Mouse (Mus musculus): ENCODE measurements around the gene Gna11.

Gene Gna11

GRCm38 (mm10) chr10:81565257-81566228, 20.6 kb upstream of the Gna11 start:
- no peak for DNase-seq (ENCODE audit: low read depth, low spot score)

DNA sequence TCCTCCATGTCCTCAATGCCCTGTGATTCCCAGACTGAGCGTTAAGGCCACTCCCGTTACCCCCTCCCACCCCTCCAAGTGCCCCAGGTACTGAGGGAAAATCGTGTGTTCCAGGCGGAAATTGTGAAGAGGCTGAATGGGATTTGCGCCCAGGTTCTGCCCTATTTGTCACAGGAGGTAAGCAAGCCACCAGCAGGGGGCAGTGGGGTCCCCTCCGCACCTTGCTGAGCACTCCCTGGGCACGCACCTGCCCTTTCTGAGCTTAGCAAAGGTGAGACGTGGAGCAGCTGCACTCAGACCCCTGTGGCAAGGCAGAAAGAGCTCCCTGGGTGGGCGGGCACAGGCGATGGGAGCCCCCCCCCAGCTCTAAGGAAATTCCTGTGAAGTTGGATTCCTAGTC, 19.7 kb upstream of the Gna11 start:
- DNase-seq (ENCODE audit: low read depth, low spot score): peak; percentile 65

DNA sequence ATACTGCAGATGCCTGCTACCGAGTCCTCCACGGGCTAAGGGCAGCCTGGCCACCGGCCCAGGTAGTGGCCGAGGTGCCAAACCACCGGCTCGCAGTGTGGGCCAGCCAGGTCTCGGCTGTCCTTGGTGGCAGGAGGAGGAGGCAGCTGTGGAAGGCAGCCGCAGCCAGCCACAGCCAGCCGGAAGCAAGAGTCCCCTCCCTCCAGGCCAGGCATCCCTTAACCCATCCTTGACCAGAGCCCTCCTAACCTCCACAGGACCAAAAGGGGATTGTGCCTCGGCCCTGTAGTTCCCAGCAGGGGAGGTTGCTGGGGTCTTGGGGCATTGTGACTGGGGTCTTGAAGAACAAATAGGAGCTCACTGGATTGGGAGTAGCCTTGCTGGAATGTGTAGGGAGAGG, 19.2 kb upstream of the Gna11 start:
- DNase-seq (ENCODE audit: low read depth, low spot score): no peak

- DNase-seq (ENCODE audit: low read depth, low spot score): no peak
Measured at GRCm38 (mm10) chr10:81563481-81563880, 18.5 kb upstream of the Gna11 start.

DNA sequence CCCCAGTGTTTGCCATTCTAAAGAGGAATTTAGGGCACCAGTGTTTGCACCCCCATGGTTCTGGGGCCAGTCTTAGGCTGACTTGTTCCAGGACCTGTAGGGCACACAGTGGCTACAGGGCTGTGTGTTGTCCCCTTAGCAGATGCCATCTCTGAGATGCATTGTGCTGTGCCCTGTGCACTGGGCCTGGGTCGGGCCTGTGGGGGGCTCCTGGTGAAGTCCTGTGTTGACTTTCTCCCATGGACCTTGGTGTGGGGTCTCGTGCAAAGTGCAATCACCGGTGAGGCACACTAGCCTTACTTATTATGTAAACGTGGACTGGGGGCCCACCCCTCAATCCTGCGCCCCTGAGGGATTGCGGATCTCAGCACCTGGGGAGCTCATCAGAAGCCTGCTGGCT, 17.4 kb upstream of the Gna11 start:
- no peak for DNase-seq (ENCODE audit: low read depth, low spot score)

DNA sequence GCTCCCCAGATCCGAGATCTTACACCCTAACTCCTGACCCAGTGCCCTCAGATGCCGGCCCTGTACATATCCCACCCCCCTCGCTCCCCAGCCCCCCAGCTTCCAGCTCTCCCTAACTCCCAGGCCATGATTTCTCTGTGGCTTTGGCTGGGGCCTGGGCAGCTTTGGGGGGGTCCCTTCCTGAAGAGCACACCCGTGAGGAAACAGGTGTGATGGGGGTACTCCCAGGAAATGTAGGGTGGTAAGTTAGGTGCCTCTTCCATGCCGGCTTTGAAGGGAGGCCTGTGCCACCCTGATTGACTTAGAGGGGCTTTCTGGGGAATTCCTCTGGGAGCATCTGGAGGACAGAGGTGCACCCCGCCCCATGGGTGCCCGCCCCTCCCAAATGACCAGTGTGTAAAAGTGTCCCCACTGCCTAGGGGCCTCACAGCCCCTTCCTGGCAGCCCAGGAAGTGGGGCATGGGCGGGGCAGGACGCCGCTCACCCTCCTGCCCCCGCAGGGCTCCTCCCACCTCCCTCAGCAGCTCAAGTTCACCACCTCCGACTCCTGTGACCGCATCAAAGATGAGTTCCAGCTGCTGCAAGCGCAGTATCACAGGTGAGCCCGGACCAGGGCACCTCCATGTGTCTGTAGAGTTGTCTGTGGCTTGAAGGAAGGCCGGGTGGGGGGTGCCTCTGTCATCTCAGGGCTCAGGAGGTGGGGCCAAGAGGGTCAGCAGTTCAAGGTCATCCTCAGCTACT, 15.9 kb upstream of the Gna11 start:
- no peak for DNase-seq (ENCODE audit: low read depth, low spot score)

DNA sequence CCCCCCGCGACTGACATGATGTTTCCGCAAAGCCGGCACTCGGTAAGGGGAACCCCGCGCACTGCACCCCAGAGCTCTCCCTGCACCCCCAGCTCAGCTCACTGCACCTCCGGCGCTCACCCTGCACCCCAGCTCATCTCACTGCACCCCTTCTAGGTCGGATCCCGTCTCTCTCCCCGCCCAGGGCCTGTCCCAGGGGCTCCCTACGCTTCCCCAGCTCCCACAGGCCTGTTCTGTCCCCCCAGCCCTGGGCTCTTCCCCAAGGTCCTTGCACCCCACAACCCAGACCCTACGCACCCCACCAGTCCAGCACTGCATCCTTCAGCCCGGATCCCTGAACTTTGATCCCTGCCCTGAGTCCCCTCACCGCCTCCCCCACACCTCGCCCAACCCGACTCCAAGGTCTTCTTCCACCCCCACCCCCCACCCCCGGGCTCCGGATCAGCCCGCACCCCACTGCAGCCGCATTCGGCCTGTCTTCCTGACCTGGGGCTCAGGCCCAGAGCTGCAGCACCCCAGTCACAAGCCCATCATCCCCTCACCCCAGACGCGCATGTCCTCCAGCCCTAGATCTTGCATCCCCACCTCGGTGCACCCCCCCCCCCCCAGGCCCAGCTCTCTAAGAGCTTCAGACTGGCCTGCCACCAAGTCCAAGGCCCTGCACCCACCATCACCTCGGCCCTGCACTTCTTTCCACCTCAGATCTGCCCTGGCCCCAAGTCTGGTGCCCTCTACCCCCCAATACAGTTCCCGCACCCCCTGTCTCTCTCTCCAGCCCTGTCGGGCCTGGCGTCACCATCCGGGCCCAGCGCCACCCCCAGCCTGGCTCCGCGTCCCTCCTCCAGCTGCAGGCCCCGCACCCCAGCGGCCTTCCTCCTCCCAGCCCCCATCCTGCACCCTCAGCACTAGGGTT, 14.9 kb upstream of the Gna11 start:
- no peak for DNase-seq (ENCODE audit: low read depth, low spot score)

DNA sequence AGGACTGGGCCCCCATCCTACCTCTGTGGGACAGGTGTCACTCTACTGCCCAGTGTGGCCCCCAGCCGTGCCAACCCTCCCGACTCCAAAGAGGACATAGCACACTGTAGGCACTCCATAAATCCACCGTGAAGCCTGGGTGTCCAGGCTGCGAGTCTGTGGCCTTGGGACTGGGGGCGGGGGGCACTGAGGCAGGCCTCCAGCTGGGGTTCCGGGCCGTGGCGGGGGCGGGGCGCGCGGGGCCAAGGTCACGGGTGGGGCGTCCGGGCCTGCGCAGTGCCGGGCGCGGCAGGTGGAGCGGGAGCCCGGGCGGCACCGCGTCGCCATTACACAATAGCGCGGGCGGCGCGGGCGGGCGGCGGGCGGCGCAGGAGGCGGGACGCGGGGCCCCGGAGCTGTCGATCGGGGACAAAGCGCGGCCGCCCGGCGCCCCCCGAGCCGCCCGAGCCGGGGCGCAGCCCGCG, 14.2 kb upstream of the Gna11 start, which contains the start of gene Aes:
TSS of gene Aes (plus strand) at position 326 of the 464 bp plus-strand sequence.
- DNase-seq (ENCODE audit: low read depth, low spot score): no peak

- no peak for DNase-seq (ENCODE audit: low read depth, low spot score)
Measured at GRCm38 (mm10) chr10:81557491-81557890, 12.5 kb upstream of the Gna11 start.

DNA sequence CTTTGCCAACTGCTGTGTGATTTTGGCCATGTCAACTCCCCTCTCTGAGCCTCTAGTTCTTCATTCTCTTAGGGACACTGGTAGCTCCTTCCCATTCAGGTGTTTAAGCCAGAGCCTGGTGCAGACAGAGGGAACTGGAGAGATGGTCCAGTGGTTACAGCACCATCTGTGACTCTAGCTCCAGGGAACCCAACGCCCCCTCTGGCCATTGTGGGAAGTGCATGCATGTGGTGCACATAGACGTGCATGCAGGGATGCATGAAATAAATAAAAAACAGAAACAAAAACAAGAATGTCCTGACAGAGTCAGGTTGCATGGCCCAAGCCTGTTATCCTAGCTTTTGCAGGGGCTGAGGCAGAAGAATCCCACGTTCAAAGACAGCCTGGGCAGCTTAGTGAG, 11.3 kb upstream of the Gna11 start:
- no peak for DNase-seq (ENCODE audit: low read depth, low spot score)

- no peak for DNase-seq (ENCODE audit: low read depth, low spot score)
Measured at GRCm38 (mm10) chr10:81553807-81554755, 9.1 kb upstream of the Gna11 start.

GRCm38 (mm10) chr10:81553232-81553631, 8.2 kb upstream of the Gna11 start:
- no peak for DNase-seq (ENCODE audit: low read depth, low spot score)

DNA sequence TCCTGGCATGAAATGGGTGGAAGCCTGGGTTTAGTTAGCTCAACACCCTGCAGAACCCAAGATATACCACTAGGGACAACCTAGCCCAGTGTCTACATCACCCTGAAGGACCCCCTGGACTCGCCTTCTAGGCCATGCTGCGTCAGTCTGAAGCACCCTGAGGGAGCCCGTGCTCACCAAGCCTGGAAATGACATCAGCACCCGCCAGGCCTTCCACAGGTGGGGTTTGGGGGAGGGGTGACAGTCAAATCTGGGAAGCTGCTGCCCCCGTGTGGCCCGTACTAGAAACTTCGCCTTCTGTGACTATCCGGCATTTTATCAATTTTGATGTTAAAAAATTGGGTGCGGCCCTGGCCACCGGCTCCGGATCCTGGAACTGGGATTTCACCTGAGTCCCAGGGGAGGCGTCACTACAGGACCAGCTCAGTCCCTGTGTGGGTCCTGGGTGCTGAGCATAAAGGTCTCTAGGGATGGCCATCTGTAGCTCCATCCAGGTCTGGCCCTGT, 6.7 kb upstream of the Gna11 start:
- peak; percentile 82 for DNase-seq (ENCODE audit: low read depth, low spot score)

GRCm38 (mm10) chr10:81550257-81550656, 5.3 kb upstream of the Gna11 start:
- peak; percentile 79 for DNase-seq (ENCODE audit: low read depth, low spot score)

DNA sequence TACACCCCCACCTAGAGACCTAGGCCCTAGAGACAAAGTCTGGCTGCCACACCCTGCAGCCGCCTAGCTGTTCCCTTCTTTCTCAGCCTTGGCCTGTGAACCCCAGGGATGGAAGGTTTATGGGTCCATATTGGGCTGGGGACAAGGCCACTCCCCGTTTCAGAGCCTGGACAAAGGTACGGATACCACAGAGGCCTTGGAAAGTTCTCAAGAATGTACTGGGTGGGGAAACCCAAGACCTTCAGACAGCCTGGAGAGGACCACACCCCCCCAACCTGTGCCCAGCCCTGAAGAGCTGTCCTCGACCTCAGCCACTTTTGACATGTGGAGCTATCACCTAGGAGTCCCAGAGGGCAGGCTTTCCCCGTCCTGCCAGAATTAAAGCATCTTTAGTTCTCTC, 4.0 kb upstream of the Gna11 start:
- no peak for DNase-seq (ENCODE audit: low read depth, low spot score)

GRCm38 (mm10) chr10:81546788-81547571, 2.0 kb upstream of the Gna11 start:
- no peak for DNase-seq (ENCODE audit: low read depth, low spot score)

DNA sequence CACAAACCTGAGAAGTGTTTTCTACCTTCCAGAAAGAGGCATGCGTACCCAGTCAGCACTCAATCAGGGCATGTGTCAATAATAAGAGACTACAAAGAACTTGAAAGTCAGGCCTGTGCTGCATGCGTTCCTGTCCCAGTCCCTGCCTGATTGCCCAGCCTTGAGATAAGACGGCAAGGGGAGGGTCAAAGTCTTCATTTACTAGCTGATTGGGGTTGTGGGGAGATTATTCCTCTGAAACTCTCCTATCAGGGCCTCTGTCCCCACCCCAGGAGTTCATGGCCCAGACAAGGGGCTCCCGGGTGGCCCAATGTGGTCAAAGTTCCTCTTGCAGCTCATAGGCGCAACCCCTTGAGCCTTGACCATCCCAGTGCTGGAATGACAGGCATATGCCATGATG, 1.3 kb upstream of the Gna11 start:
- no peak for DNase-seq (ENCODE audit: low read depth, low spot score)

GRCm38 (mm10) chr10:81544296-81545160, 462 bp downstream of the Gna11 start:
- no peak for DNase-seq (ENCODE audit: low read depth, low spot score)
